Mouse (Mus musculus) ES-E14 (cell line): ENCODE measurements around the gene Ndufaf1.

Source experiments
- CHD2 ChIP-seq: IDR thresholded peaks from 2 replicates; pipeline ENCODE4 v1.6.1; 2014; ENCODE audit warnings: mild to moderate bottlenecking, low read depth, low read length, inconsistent platforms
- HCFC1 ChIP-seq: IDR thresholded peaks from 2 replicates; pipeline ENCODE4 v1.6.1; 2012; ENCODE audit warnings: low read length, inconsistent platforms, borderline replicate concordance; ENCODE audit not compliant: insufficient read depth
- MAFK ChIP-seq: IDR thresholded peaks from 2 replicates; pipeline ENCODE4 v1.6.1; 2014; ENCODE audit warnings: mild to moderate bottlenecking, low read depth, low read length, inconsistent platforms; ENCODE audit not compliant: insufficient read depth
- ZC3H11A ChIP-seq: IDR thresholded peaks from 2 replicates; pipeline ENCODE4 v1.6.1; 2012; ENCODE audit warnings: low read depth, mild to moderate bottlenecking, inconsistent platforms, low read length, borderline replicate concordance
- ZNF384 ChIP-seq: IDR thresholded peaks from 2 replicates; pipeline ENCODE4 v1.6.1; 2012; ENCODE audit warnings: low read depth, low read length, inconsistent platforms

DNA sequence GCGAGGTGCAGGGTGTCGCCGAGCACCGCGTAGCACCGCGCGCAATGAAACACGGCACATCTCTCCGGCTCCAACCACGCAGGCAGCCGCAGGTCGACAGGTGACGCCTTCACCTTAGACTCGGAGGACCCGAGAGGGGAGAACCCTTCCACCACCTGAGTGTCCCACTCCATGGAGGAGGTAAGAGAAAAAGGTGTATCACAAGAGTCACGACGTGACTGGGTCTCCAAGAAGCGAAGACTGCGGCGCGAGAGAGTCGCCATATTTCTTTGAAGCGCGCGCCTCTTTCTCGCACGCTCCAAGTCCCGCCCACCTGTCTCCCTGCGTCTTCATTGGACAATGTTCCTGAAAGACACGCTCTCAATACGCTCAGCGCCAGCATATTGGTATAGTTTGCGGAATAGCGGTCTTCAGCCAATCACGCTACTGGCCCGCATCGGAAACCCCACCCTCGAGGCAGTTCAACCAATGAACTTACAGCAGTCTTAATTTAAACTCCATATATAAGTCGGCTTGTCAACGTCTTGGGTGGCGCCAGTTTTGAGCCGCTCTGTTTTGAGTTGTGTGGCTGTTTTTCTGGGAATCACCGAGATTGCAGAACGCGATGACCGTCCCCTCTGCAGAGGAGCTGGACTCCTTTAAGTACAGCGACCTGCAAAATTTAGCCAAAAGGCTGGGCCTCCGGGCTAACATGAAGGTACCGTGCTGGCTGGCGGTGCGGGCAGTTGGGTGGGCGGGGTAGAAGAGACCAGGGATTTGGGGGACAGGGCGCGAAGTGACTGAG, 44.2 kb downstream of the Ndufaf1 start, which contains the start of the genes Nusap1 and Oip5:
- TF ChIP-seq MAFK (no peak), HCFC1 (peak; percentile 35; the same call in 1 of the 2 replicates), CHD2 (peak; percentile 77), ZNF384 (no peak), ZC3H11A (no peak)
